Mouse (Mus musculus) midbrain, embryonic 12.5 days (tissue): ENCODE data around the gene Car6. TPM values are rescaled to one million over a fixed set of nuclear protein-coding genes. Genes with fewer than 3 reads are reported as not detected.

Source experiments
- ATAC-seq: fragments of 200-750 bp; cut with Nextera tagmentation; 2 replicates; pipeline ENCODE4 v1.8.0; 2017; ENCODE audit warnings: low read depth, moderate TSS enrichment, moderate library complexity; ENCODE audit not compliant: low FRiP score
- H3K27ac ChIP-seq: fragments of 300-500 bp; sonication (generic); replicated peaks from 2 replicates; pipeline ENCODE4 v1.5.1; 2016; ENCODE audit warnings: mild to moderate bottlenecking
- H3K27me3 ChIP-seq: fragments of 300-500 bp; sonication (generic); 2 replicates; pipeline ENCODE4 v1.6.1; 2016; ENCODE audit warnings: mild to moderate bottlenecking
- H3K36me3 ChIP-seq: fragments of 300-500 bp; sonication (generic); 2 replicates; pipeline ENCODE4 v1.6.1; 2016
- H3K4me1 ChIP-seq: fragments of 300-500 bp; sonication (generic); 2 replicates; pipeline ENCODE4 v1.6.1; 2016
- H3K4me2 ChIP-seq: fragments of 300-500 bp; sonication (generic); replicated peaks from 2 replicates; pipeline ENCODE4 v1.6.1; 2016; ENCODE audit warnings: mild to moderate bottlenecking, moderate library complexity
- H3K4me3 ChIP-seq: fragments of 300-500 bp; sonication (generic); 2 replicates; pipeline ENCODE4 v1.5.1; 2016; ENCODE audit warnings: mild to moderate bottlenecking
- H3K9ac ChIP-seq: fragments of 300-500 bp; sonication (generic); replicated peaks from 2 replicates; pipeline ENCODE4 v1.6.1; 2016; ENCODE audit warnings: mild to moderate bottlenecking, moderate library complexity
- H3K9me3 ChIP-seq: fragments of 300-500 bp; sonication (generic); 2 replicates; pipeline ENCODE4 v1.6.1; 2016; ENCODE audit warnings: mild to moderate bottlenecking
- WGBS: fragments of 180-500 bp; shearing (Covaris S2); methylation state at CpG from one replicate; pipeline ENCODE4 v1.1.7; 2016; 5-methylcytosine and 5-hydroxymethylcytosine counted together
- polyA plus RNA-seq: library from polyadenylated mRNA; unstranded; fragments of >200 nt; fragmentation: Nextera tagmentation; extraction: Ambion mirVana; gene quantifications from 2 replicates; pipeline ENCODE4 v1.2.1, GENCODE M21; 2016

Car6 gene
- polyA plus RNA-seq, 1 experiment from 2014 or later, result not detected

GRCm38 (mm10) chr4:150226818-150227688 is 25.9 kb upstream of the Car6 start:
- Histone ChIP-seq H3K27me3 (0 out of 2 replicates have a peak, but pooled peaks cover 12% of the 10 kb centered on the region), H3K4me1 (peaks cover 33% of the 10 kb centered on the region), H3K4me3 (no peak overlapping the region), H3K4me2 (no peak overlapping the region), H3K27ac (no peak overlapping the region), H3K9me3 (no peaks in the 10 kb centered on the region), H3K9ac (no peak overlapping the region), H3K36me3 (no peaks in the 10 kb centered on the region)
- no peak for ATAC-seq
- 70% methylated on average over 7 of the region's 7 CpGs for WGBS

- Histone ChIP-seq H3K4me1 (peaks cover 27% of the 10 kb centered on the region), H3K27ac (no peak overlapping the region), H3K4me2 (no peak overlapping the region), H3K27me3 (peaks cover 7% of the 10 kb centered on the region), H3K9ac (no peak overlapping the region), H3K4me3 (no peak overlapping the region), H3K9me3 (no peaks in the 10 kb centered on the region), H3K36me3 (no peaks in the 10 kb centered on the region)
- WGBS, result 100% methylated on average over 1 of the region's 1 CpGs
- ATAC-seq, result no peak
These were observed 24.6 kb upstream of the Car6 start for GRCm38 (mm10) chr4:150225700-150226099.

DNA sequence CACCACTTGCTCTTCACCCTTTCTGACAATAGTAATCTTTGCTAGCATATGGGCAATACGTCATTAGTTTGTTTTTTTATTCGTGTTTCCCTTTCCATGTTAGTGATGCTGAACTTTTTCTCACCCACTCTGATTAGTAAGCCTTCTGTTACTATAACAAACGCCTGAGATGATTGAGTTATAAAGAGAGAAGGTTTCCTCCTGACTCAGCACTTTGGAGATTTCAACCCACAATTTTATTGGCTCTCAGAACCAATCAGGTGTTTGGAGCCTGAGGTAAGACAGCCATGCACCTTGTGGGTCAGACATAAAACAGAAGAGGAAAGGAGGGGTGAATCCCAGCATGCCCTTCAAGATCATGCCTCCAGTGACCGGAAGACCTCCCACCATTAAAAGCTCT is 22.7 kb upstream of the Car6 start:
- no peaks in the 10 kb centered on the region for H3K36me3 ChIP-seq
- no peaks in the 10 kb centered on the region for H3K9me3 ChIP-seq
- H3K4me1 ChIP-seq, result peaks cover 17% of the 10 kb centered on the region
- H3K4me2 ChIP-seq, result no peak overlapping the region
- H3K9ac ChIP-seq, result no peak overlapping the region
- no peak overlapping the region for H3K27ac ChIP-seq
- H3K4me3 ChIP-seq, result no peak overlapping the region
- WGBS, result 87% methylated on average over 4 of the region's 4 CpGs
- ATAC-seq, result no peak
- peaks cover 14% of the 10 kb centered on the region for H3K27me3 ChIP-seq

DNA sequence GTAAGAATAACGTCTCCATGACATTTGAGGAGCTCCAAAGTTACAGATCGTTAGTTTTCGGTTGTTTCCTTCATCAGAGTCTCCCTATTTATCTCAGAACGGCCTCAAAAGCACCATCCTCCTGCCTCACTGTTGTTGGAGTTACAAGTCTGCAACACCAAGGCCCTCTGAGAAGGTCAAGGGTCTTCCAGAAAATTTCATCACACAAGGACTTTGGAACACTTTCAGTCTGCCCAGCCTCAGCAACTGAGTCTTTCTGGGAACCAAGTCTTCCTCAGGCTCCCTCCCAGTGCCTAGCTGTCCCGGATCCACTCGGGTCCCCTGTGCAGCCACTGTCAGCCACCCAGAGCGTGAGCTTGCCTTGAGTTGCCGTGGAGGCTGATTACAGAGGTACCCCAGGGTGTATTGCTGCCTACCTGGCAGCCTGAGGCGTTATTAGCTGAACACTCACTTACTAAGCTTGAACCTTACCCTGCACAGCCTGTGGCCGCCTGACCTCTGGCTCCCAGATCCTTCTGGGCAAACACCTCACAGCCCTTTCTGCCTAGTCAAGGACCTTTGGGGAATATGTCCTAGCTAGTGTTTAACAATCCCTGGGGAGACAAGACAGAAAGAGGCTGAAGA is 20.0 kb upstream of the Car6 start:
- H3K4me2 ChIP-seq, result no peak overlapping the region
- H3K27ac ChIP-seq, result no peak overlapping the region
- peaks cover 14% of the 10 kb centered on the region for H3K27me3 ChIP-seq
- 49% methylated on average over 10 of the region's 10 CpGs for WGBS
- no peak overlapping the region for H3K9ac ChIP-seq
- H3K36me3 ChIP-seq, result no peaks in the 10 kb centered on the region
- peaks cover 5% of the 10 kb centered on the region; the same call in 1 of the 2 replicates for H3K4me1 ChIP-seq
- H3K9me3 ChIP-seq, result no peaks in the 10 kb centered on the region
- ATAC-seq, result no peak
- H3K4me3 ChIP-seq, result no peak overlapping the region

DNA sequence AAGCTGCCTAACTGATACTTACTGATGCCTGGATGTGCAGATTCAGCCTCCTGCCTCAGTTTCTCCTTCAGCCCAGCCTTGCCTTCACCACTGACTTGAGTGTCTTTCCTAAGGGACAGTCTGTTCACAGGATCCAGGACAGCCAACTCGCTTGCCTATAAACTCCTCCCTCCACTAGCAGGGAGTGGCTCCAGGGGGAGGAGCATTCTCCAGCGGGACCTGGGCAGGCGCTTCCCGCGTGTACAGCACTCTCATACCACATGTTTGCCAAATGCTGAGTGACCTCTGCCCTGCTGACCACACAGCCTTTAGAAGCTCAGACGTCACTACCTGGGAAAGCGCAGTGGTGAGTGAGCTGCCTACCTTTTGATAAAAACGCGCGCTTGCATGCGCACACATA is 19.5 kb upstream of the Car6 start:
- Histone ChIP-seq H3K4me3 (no peak overlapping the region), H3K9me3 (no peaks in the 10 kb centered on the region), H3K4me1 (peaks cover 5% of the 10 kb centered on the region; the same call in 1 of the 2 replicates), H3K36me3 (no peaks in the 10 kb centered on the region), H3K4me2 (peak overlapping the region; percentile 17; the same call in 1 of the 2 replicates), H3K27ac (no peak overlapping the region), H3K9ac (no peak overlapping the region), H3K27me3 (peaks cover 14% of the 10 kb centered on the region)
- ATAC-seq, result no peak
- WGBS, result 19% methylated on average over 11 of the region's 11 CpGs

DNA sequence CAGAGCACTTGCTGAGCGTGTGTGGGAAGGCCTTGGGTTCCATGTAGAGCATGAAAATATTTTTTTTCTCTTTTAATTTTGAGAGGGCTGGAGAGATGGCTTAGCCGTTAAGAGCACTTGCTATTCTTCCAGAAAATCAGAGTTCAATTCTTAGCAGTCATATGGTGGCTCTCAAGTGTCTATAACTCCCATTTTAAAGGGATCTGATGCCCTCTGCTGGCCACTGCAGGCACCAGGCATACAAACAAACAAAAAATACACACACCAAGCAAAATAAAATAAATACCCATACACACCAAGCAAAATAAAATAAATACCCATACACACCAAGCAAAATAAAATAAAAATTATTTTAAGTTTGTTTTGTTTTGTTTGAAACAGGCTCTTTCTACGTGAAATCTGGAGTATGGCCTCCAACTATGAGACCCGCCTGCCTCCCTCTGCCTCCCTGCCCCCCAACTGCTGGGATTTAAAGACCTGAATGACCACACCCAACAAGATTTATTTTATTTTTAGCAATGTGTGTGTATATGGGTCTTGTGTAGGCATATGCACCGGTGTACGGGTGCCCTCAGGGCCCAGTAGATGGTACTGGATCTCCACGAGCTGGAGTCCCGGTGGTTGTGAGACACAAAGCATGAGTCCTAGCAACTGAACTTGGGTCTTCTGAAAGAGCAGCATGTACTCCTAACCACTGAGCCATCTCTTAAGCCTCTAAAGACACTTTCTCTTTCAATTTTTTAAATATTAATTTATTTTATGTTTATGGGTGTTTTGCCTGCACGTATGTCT is 18.6 kb upstream of the Car6 start:
- WGBS, result 73% methylated on average over 9 of the region's 9 CpGs
- H3K27me3 ChIP-seq, result peaks cover 14% of the 10 kb centered on the region
- no peak for ATAC-seq

DNA sequence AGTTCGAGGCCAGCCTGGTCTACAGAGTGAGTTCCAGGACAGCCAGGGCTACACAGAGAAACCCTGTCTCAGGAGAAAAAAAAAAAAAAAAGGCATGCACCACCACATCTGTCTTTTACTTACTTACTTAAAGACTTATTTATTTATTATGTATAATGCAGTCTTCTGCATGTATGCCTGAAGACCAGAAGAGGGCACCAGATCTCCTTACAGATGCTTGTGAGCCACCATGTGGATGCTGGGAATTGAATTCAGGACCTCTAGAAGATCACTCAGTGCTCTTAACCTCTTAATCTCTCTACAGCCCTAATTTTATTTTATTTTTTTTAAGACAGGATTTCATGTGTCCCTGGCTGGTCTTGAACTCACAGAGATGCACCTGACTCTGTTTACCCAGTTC is 16.8 kb upstream of the Car6 start:
- 50% methylated on average over 1 of the region's 1 CpGs for WGBS
- Histone ChIP-seq H3K9ac (no peak overlapping the region), H3K4me1 (peaks cover 8% of the 10 kb centered on the region), H3K27ac (no peak overlapping the region), H3K27me3 (peaks cover 14% of the 10 kb centered on the region), H3K4me3 (no peak overlapping the region), H3K4me2 (no peak overlapping the region), H3K9me3 (no peaks in the 10 kb centered on the region), H3K36me3 (no peaks in the 10 kb centered on the region)
- no peak for ATAC-seq

More for the DNA sequence above, 18.6 kb upstream of the Car6 start:
- peaks cover 5% of the 10 kb centered on the region; the same call in 1 of the 2 replicates for H3K4me1 ChIP-seq
- H3K9me3 ChIP-seq, result no peaks in the 10 kb centered on the region
- H3K4me3 ChIP-seq, result no peak overlapping the region
- no peak overlapping the region for H3K4me2 ChIP-seq
- no peaks in the 10 kb centered on the region for H3K36me3 ChIP-seq
- no peak overlapping the region for H3K9ac ChIP-seq
- no peak overlapping the region for H3K27ac ChIP-seq

DNA sequence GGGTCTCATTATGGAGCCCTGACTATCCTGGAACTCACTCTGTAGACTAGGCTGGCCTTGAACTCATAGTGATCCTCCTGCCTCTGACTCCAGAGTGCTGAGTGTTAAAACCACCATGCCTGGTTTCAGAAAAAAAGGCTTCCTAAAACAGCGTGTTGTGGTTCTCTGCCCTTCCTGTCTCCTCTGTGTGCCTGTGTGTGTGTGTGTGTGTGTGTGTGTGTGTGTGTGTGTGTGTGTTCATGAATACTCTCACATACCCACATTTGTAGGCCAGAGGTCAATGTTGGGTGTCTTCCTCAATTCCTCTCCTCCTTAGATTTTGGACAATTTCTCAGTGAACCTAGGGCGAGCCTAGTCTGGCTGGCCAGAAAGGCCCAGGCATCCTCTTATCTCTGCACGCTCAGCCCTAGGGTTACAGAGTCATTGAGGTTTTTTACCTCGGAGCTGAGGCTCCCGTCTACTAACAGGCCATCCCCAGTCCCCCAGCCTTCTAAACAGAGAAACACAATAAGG is 16.0 kb upstream of the Car6 start:
- H3K9ac ChIP-seq, result no peak overlapping the region
- peaks cover 15% of the 10 kb centered on the region for H3K4me1 ChIP-seq
- no peaks in the 10 kb centered on the region for H3K36me3 ChIP-seq
- no peak for ATAC-seq
- WGBS, result 70% methylated on average over 5 of the region's 5 CpGs
- H3K27me3 ChIP-seq, result peaks cover 14% of the 10 kb centered on the region
- no peak overlapping the region for H3K4me3 ChIP-seq
- no peak overlapping the region for H3K27ac ChIP-seq
- no peaks in the 10 kb centered on the region for H3K9me3 ChIP-seq
- no peak overlapping the region for H3K4me2 ChIP-seq

- H3K4me3 ChIP-seq, result no peak overlapping the region
These were observed 15.3 kb upstream of the Car6 start for GRCm38 (mm10) chr4:150216423-150216822.

GRCm38 (mm10) chr4:150213910-150214309 is 12.8 kb upstream of the Car6 start:
- no peaks in the 10 kb centered on the region for H3K36me3 ChIP-seq
- H3K27ac ChIP-seq, result no peak overlapping the region
- WGBS, result 25% methylated on average over 5 of the region's 5 CpGs
- H3K4me2 ChIP-seq, result no peak overlapping the region
- H3K9me3 ChIP-seq, result no peaks in the 10 kb centered on the region
- no peaks in the 10 kb centered on the region for H3K27me3 ChIP-seq
- ATAC-seq, result no peak
- H3K4me1 ChIP-seq, result peaks cover 9% of the 10 kb centered on the region
- no peak overlapping the region for H3K4me3 ChIP-seq
- no peak overlapping the region for H3K9ac ChIP-seq

More at GRCm38 (mm10) chr4:150216423-150216822, 15.3 kb upstream of the Car6 start:
- peaks cover 12% of the 10 kb centered on the region for H3K27me3 ChIP-seq
- H3K9ac ChIP-seq, result no peak overlapping the region
- no peak overlapping the region for H3K27ac ChIP-seq
- peaks cover 15% of the 10 kb centered on the region for H3K4me1 ChIP-seq
- ATAC-seq, result no peak
- 58% methylated on average over 6 of the region's 6 CpGs for WGBS
- H3K36me3 ChIP-seq, result no peaks in the 10 kb centered on the region
- no peak overlapping the region for H3K4me2 ChIP-seq
- H3K9me3 ChIP-seq, result no peaks in the 10 kb centered on the region

- H3K9me3 ChIP-seq, result no peaks in the 10 kb centered on the region
- H3K27me3 ChIP-seq, result no peaks in the 10 kb centered on the region
- 2% methylated on average over 15 of the region's 15 CpGs for WGBS
- peak overlapping the region; percentile 49 for H3K4me2 ChIP-seq
- no peak overlapping the region for H3K27ac ChIP-seq
- peak; percentile 73 for ATAC-seq
- H3K4me1 ChIP-seq, result peaks cover 9% of the 10 kb centered on the region
- peak overlapping the region; percentile 28 for H3K4me3 ChIP-seq
- 0 out of 2 replicates have a peak overlapping the region, but pooled peaks have one; percentile 17 for H3K9ac ChIP-seq
- H3K36me3 ChIP-seq, result no peaks in the 10 kb centered on the region
These were observed 11.4 kb upstream of the Car6 start for GRCm38 (mm10) chr4:150212553-150212971.
